Mouse (Mus musculus) neural tube, embryonic 13.5 days (tissue): ENCODE measurements at regions not wholly inside any gene's neighbourhood (a gene's known extent, or its start where the extent isn't known, plus 50 kb on each side); places are given as distances from the start of the nearest gene placed in this dataset.

ENCODE experiments used
- ATAC-seq: fragments of 200-750 bp; cut with Nextera tagmentation; 2 replicates; pipeline ENCODE4 v1.8.0; 2017; ENCODE audit warnings: low read depth, mild to moderate bottlenecking, moderate TSS enrichment, moderate library complexity
- H3K27ac ChIP-seq: fragments of 300-500 bp; sonication (generic); replicated peaks from 2 replicates; pipeline ENCODE4 v1.5.1; 2015; ENCODE audit warnings: moderate library complexity, mild to moderate bottlenecking, inconsistent platforms
- H3K27me3 ChIP-seq: fragments of 300-500 bp; sonication (generic); 2 replicates; pipeline ENCODE4 v1.6.1; 2015; ENCODE audit warnings: mild to moderate bottlenecking, inconsistent platforms
- H3K36me3 ChIP-seq: fragments of 300-500 bp; sonication (generic); 2 replicates; pipeline ENCODE4 v1.6.1; 2015; ENCODE audit warnings: mild to moderate bottlenecking, inconsistent platforms
- H3K4me1 ChIP-seq: fragments of 300-500 bp; sonication (generic); replicated peaks from 2 replicates; pipeline ENCODE4 v1.6.1; 2015; ENCODE audit warnings: inconsistent platforms
- H3K4me2 ChIP-seq: fragments of 300-500 bp; sonication (generic); 2 replicates; pipeline ENCODE4 v1.6.1; 2015; ENCODE audit warnings: inconsistent platforms, mild to moderate bottlenecking, moderate library complexity
- H3K4me3 ChIP-seq: fragments of 300-500 bp; sonication (generic); 2 replicates; pipeline ENCODE4 v1.5.1; 2015; ENCODE audit warnings: mild to moderate bottlenecking, inconsistent platforms
- H3K9ac ChIP-seq: fragments of 300-500 bp; sonication (generic); 2 replicates; pipeline ENCODE4 v1.6.1; 2015; ENCODE audit warnings: moderate library complexity, mild to moderate bottlenecking, inconsistent platforms
- H3K9me3 ChIP-seq: fragments of 300-500 bp; sonication (generic); 2 replicates; pipeline ENCODE4 v1.6.1; 2016; ENCODE audit warnings: inconsistent platforms
- WGBS: fragments of 180-500 bp; shearing (Covaris S2); methylation state at CpG from one replicate; pipeline ENCODE4 v1.1.7; 2015; 5-methylcytosine and 5-hydroxymethylcytosine counted together

DNA sequence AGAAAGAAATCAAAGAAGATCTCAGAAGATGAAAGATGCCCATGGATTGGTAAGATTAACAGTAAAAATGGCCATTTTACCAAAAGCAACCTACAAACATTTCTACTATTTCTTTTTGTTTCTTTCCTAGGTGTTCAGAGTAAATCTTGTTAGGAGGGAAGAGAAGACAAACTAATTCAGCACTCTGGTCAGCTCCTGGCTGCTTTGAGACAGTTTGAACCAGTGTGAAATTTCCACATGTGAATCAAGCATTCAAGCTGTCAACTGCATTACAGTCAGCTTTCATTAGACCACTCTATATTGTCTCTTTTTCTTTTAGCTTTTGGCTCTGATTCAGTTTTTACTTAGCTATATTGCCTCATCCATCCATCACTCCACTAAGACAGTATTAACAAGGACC is 859.2 kb downstream of the Ryr2 start:
- no peak for ATAC-seq

GRCm38 (mm10) chr13:11216671-11217330 is 856.2 kb upstream of the Chrm3 start:
- no peak overlapping the region for H3K9ac ChIP-seq
- WGBS = 88% methylated on average over 3 of the region's 3 CpGs
- H3K4me2 ChIP-seq = no peak overlapping the region
- H3K36me3 ChIP-seq = no peaks in the 10 kb centered on the region
- no peaks in the 10 kb centered on the region for H3K27me3 ChIP-seq
- H3K4me1 ChIP-seq = no peaks in the 10 kb centered on the region
- H3K9me3 ChIP-seq = no peaks in the 10 kb centered on the region
- no peak overlapping the region for H3K27ac ChIP-seq
- no peak for ATAC-seq
- H3K4me3 ChIP-seq = no peak overlapping the region

More for the DNA sequence above, 859.2 kb downstream of the Ryr2 start:
- H3K4me3 ChIP-seq = no peak overlapping the region
- H3K4me1 ChIP-seq = no peaks in the 10 kb centered on the region
- H3K27me3 ChIP-seq = no peaks in the 10 kb centered on the region
- H3K27ac ChIP-seq = no peak overlapping the region
- no peaks in the 10 kb centered on the region for H3K36me3 ChIP-seq
- H3K9ac ChIP-seq = no peak overlapping the region
- H3K4me2 ChIP-seq = no peak overlapping the region
- no peaks in the 10 kb centered on the region for H3K9me3 ChIP-seq

GRCm38 (mm10) chr13:11210109-11210508 is 849.5 kb upstream of the Chrm3 start:
- Histone ChIP-seq H3K4me3 (no peak overlapping the region), H3K9me3 (no peaks in the 10 kb centered on the region), H3K36me3 (no peaks in the 10 kb centered on the region), H3K4me1 (no peaks in the 10 kb centered on the region), H3K4me2 (no peak overlapping the region), H3K9ac (no peak overlapping the region), H3K27ac (no peak overlapping the region), H3K27me3 (no peaks in the 10 kb centered on the region)
- no peak for ATAC-seq
- 85% methylated on average over 1 of the region's 1 CpGs for WGBS

DNA sequence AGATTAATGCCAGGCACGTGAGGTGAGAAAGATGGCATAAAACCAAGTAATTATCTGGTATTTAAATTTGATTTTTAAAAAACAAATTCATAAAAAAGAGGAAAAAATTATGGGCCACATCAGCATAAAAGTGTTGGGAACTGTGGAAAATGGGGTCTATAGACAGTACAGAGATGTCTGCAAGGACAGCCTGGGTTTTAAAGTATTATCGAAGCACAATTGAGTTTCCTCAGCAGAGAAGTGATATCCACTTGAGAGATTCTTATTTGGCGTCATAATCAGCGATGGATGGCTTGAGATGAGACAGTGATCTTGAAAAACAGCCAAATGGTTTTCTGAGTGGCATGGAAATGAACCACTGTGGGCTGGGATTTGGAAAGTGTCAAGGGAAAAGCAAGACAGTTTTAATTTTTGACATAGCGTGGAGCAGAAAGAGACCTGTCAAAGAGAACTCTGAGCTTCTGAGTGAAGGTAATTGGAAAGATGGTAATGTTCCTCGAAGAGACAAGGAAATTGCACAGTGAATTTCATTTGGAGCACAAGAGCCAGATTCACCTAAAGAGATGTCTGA is 844.7 kb upstream of the Chrm3 start:
- Histone ChIP-seq H3K27ac (no peak overlapping the region), H3K27me3 (no peaks in the 10 kb centered on the region), H3K4me3 (no peak overlapping the region), H3K9me3 (no peaks in the 10 kb centered on the region), H3K9ac (no peak overlapping the region), H3K4me1 (no peaks in the 10 kb centered on the region), H3K4me2 (no peak overlapping the region), H3K36me3 (no peaks in the 10 kb centered on the region)
- WGBS = 86% methylated on average over 6 of the region's 6 CpGs
- no peak for ATAC-seq

GRCm38 (mm10) chr13:11201978-11202377 is 841.3 kb upstream of the Chrm3 start:
- no peaks in the 10 kb centered on the region for H3K4me1 ChIP-seq
- H3K9ac ChIP-seq = no peak overlapping the region
- H3K4me3 ChIP-seq = no peak overlapping the region
- no peak for ATAC-seq
- H3K27ac ChIP-seq = no peak overlapping the region
- no peaks in the 10 kb centered on the region for H3K27me3 ChIP-seq
- H3K9me3 ChIP-seq = no peaks in the 10 kb centered on the region
- no peaks in the 10 kb centered on the region for H3K36me3 ChIP-seq
- H3K4me2 ChIP-seq = no peak overlapping the region

GRCm38 (mm10) chr13:11192471-11192870 is 831.8 kb upstream of the Chrm3 start:
- H3K27me3 ChIP-seq = no peaks in the 10 kb centered on the region
- no peak for ATAC-seq
- H3K9ac ChIP-seq = no peak overlapping the region
- 92% methylated on average over 8 of the region's 8 CpGs for WGBS
- H3K36me3 ChIP-seq = no peaks in the 10 kb centered on the region
- H3K4me1 ChIP-seq = no peaks in the 10 kb centered on the region
- no peak overlapping the region for H3K4me2 ChIP-seq
- H3K9me3 ChIP-seq = no peaks in the 10 kb centered on the region
- no peak overlapping the region for H3K4me3 ChIP-seq
- H3K27ac ChIP-seq = no peak overlapping the region

GRCm38 (mm10) chr13:11181191-11181590 is 820.5 kb upstream of the Chrm3 start:
- H3K4me2 ChIP-seq = no peak overlapping the region
- no peak overlapping the region for H3K27ac ChIP-seq
- no peaks in the 10 kb centered on the region for H3K27me3 ChIP-seq
- no peaks in the 10 kb centered on the region for H3K9me3 ChIP-seq
- no peaks in the 10 kb centered on the region for H3K4me1 ChIP-seq
- H3K4me3 ChIP-seq = no peak overlapping the region
- H3K9ac ChIP-seq = no peak overlapping the region
- ATAC-seq = no peak
- no peaks in the 10 kb centered on the region for H3K36me3 ChIP-seq

GRCm38 (mm10) chr13:11180356-11180755 is 819.7 kb upstream of the Chrm3 start:
- H3K27ac ChIP-seq = no peak overlapping the region
- H3K4me2 ChIP-seq = no peak overlapping the region
- no peak for ATAC-seq
- no peaks in the 10 kb centered on the region for H3K4me1 ChIP-seq
- no peak overlapping the region for H3K4me3 ChIP-seq
- H3K27me3 ChIP-seq = no peaks in the 10 kb centered on the region
- WGBS = 96% methylated on average over 1 of the region's 1 CpGs
- H3K9me3 ChIP-seq = no peaks in the 10 kb centered on the region
- H3K36me3 ChIP-seq = no peaks in the 10 kb centered on the region
- H3K9ac ChIP-seq = no peak overlapping the region

- ATAC-seq = no peak
- Histone ChIP-seq H3K4me3 (no peak overlapping the region), H3K27ac (no peak overlapping the region), H3K9ac (no peak overlapping the region), H3K9me3 (no peaks in the 10 kb centered on the region), H3K36me3 (no peaks in the 10 kb centered on the region), H3K27me3 (no peaks in the 10 kb centered on the region), H3K4me2 (no peak overlapping the region), H3K4me1 (no peaks in the 10 kb centered on the region)
- 96% methylated on average over 2 of the region's 2 CpGs for WGBS
These were observed 817.9 kb upstream of the Chrm3 start for GRCm38 (mm10) chr13:11178586-11178985.

- WGBS = 77% methylated on average over 6 of the region's 6 CpGs
These were observed 817.2 kb upstream of the Chrm3 start for GRCm38 (mm10) chr13:11177642-11178420.

DNA sequence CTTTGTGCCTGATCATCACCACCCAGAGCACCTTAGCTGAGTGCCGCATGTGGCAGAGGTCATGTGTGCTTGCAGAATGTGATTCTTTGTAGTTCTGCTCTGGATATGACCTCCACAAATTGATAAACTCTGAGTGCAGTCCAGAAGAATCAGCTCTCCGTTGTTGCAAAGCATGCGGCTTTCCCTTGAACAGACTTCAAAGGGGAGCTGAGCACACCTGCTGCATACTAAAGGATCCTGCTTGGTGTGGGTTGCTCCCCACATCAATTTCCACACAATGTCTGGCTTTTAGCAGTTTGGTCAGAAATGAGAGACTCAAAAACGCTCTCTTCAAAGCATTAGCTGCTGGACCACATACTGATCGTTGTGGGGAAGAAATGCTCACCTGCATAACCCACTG is 806.5 kb upstream of the Chrm3 start:
- no peak for ATAC-seq
- Histone ChIP-seq H3K27me3 (no peaks in the 10 kb centered on the region), H3K9ac (no peak overlapping the region), H3K9me3 (no peaks in the 10 kb centered on the region), H3K4me3 (no peak overlapping the region), H3K4me1 (no peaks in the 10 kb centered on the region), H3K4me2 (no peak overlapping the region), H3K27ac (no peak overlapping the region), H3K36me3 (no peaks in the 10 kb centered on the region)
- WGBS = 78% methylated on average over 5 of the region's 5 CpGs

More at GRCm38 (mm10) chr13:11177642-11178420, 817.2 kb upstream of the Chrm3 start:
- H3K36me3 ChIP-seq = no peaks in the 10 kb centered on the region
- H3K4me1 ChIP-seq = no peaks in the 10 kb centered on the region
- no peak for ATAC-seq
- H3K9me3 ChIP-seq = no peaks in the 10 kb centered on the region
- H3K4me3 ChIP-seq = no peak overlapping the region
- H3K4me2 ChIP-seq = no peak overlapping the region
- no peak overlapping the region for H3K27ac ChIP-seq
- no peaks in the 10 kb centered on the region for H3K27me3 ChIP-seq
- no peak overlapping the region for H3K9ac ChIP-seq

GRCm38 (mm10) chr13:11164130-11164529 is 803.5 kb upstream of the Chrm3 start:
- Histone ChIP-seq H3K36me3 (no peaks in the 10 kb centered on the region), H3K4me2 (no peak overlapping the region), H3K9ac (no peak overlapping the region), H3K4me3 (no peak overlapping the region), H3K4me1 (no peaks in the 10 kb centered on the region), H3K9me3 (no peaks in the 10 kb centered on the region), H3K27me3 (no peaks in the 10 kb centered on the region), H3K27ac (no peak overlapping the region)
- 74% methylated on average over 3 of the region's 3 CpGs for WGBS
- ATAC-seq = no peak
